Mouse (Mus musculus) MN1 (cell line): Measurements from ENCODE around the gene Dmwd.

Experiments
- DNase-seq: peaks from one replicate; pipeline ENCODE4 v3.0.0-alpha.2; 2016; ENCODE audit warnings: low spot score

Gene Dmwd

GRCm38 (mm10) chr7:19075723-19076585 is at the start of gene Dmwd:
Dmwd (plus strand) TSS chr7:19076227.
- peak; percentile 96 for DNase-seq

- DNase-seq: peak; percentile 27
Measured at GRCm38 (mm10) chr7:19028067-19028466, 48.0 kb upstream of the Dmwd start.

GRCm38 (mm10) chr7:19029084-19029653 is 46.9 kb upstream of the Dmwd start:
- peak; percentile 67 for DNase-seq

- DNase-seq: no peak
Measured at GRCm38 (mm10) chr7:19031641-19032040, 44.4 kb upstream of the Dmwd start.

- DNase-seq: no peak
Measured at GRCm38 (mm10) chr7:19044616-19045015, 31.4 kb upstream of the Dmwd start.

- DNase-seq: no peak
Measured at GRCm38 (mm10) chr7:19046286-19047069, 29.5 kb upstream of the Dmwd start.

GRCm38 (mm10) chr7:19048006-19048527 is 28.0 kb upstream of the Dmwd start:
- no peak for DNase-seq

GRCm38 (mm10) chr7:19049252-19049651 is 26.8 kb upstream of the Dmwd start:
- DNase-seq: no peak

- DNase-seq: no peak
Measured at GRCm38 (mm10) chr7:19050172-19050571, 25.9 kb upstream of the Dmwd start.

- no peak for DNase-seq
Measured at GRCm38 (mm10) chr7:19051161-19051560, 24.9 kb upstream of the Dmwd start.

- peak; percentile 36 for DNase-seq
Measured at GRCm38 (mm10) chr7:19052345-19053135, 23.5 kb upstream of the Dmwd start.

GRCm38 (mm10) chr7:19053136-19053532 is 22.9 kb upstream of the Dmwd start:
- no peak for DNase-seq

- DNase-seq: peak; percentile 16
Measured at GRCm38 (mm10) chr7:19054047-19054776, 21.8 kb upstream of the Dmwd start, which contains the start of gene Rsph6a. Rsph6a (plus strand) TSS chr7:19054690.

- DNase-seq: no peak
Measured at GRCm38 (mm10) chr7:19054777-19055076, 21.3 kb upstream of the Dmwd start.

- no peak for DNase-seq
Measured at GRCm38 (mm10) chr7:19055108-19055507, 20.9 kb upstream of the Dmwd start.

GRCm38 (mm10) chr7:19057405-19057804 is 18.6 kb upstream of the Dmwd start:
- DNase-seq: no peak

- DNase-seq: no peak
Measured at GRCm38 (mm10) chr7:19065896-19066295, 10.1 kb upstream of the Dmwd start.

- DNase-seq: no peak
Measured at GRCm38 (mm10) chr7:19067063-19067462, 9.0 kb upstream of the Dmwd start.

GRCm38 (mm10) chr7:19067935-19068334 is 8.1 kb upstream of the Dmwd start:
- no peak for DNase-seq

- peak; percentile 80 for DNase-seq
Measured at GRCm38 (mm10) chr7:19068707-19069106, 7.3 kb upstream of the Dmwd start.

- no peak for DNase-seq
Measured at GRCm38 (mm10) chr7:19069500-19069899, 6.5 kb upstream of the Dmwd start.
